In the genomic region with DNA sequence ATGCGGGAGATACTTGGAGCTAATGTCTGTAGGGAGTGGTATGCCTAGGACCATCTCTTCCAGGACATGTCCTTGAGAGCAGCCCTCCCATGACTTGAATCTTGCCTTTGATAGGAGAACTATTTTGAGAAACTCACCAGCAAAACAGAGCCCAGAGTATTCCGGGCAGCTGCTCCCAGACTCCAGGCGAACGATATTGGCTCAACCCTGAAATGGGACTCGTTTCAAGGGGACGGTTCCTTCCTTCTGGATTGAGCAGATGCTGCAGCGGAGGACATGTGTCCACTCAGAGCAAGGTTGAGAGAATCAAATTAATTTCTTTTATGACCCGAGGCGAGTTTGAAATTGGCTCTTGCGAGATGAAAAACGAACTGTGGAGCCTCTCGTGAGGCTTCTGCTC, we compare ENCODE assay signal across 22 mouse cellular contexts.
DNase-seq lines count a peak whose midpoint lies in the region; ATAC-seq and TF ChIP-seq lines count a peak whose summit lies in the region.
"Had no signal": no experiment of that assay in that cellular context is flagged by ENCODE, and none has a peak within 500 bp of the region (broad histone marks: within the 10 kb centered on the region; RNA-seq: fewer than 3 reads in every experiment).

No protein-coding gene starts in this region.

- DNase-seq in gastrocnemius, adult 18-20 months (ENCODE audit: low spot score): peak; percentile 10
- DNase-seq in gastrocnemius, postnatal 36 days: no peak
- DNase-seq in hindbrain, postnatal 0 days (ENCODE audit: low spot score): peak; percentile 38
- peak; percentile 18 for DNase-seq in brain, embryonic 14.5 days (ENCODE audit: low read depth)
- no peak for DNase-seq in spleen, adult 12 weeks (ENCODE audit: low spot score)
- DNase-seq: adrenal gland, postnatal 25 days; B cell, adult 2 months; cerebellum, adult 8-10 months; kidney, adult 2 months; kidney, postnatal 14 days; lung, adult 2 months; right cerebral cortex, postnatal 14 days had no signal

- intact Hi-C loops in gastrocnemius, postnatal 36 days (cut with DNase I): loop anchor here (2.0 to 10.0 kb wide), 2 partner anchors 79 to 155 kb away; no protein-coding TSS in a partner anchor

- no peak for TF ChIP-seq POLR2A in brain, embryonic 14.5 days (IDR thresholded peaks at IDR 0.05; ENCODE audit: borderline replicate concordance, extremely low read depth, insufficient read depth, insufficient read length, poor library complexity, severe bottlenecking)
- TF ChIP-seq POLR2A in myocyte (IDR thresholded peaks at IDR 0.05; ENCODE audit: insufficient read length, low read depth): no peak

- ATAC-seq in hindbrain, postnatal 0 days: no peak; the same call in 1 of the 2 replicates
- no peak for ATAC-seq in hindbrain, embryonic 16.5 days
- ATAC-seq: forebrain, embryonic 15.5 days; inflammation-experienced regulatory T-cells, adult 6 months; liver, embryonic 12.5 days; midbrain, embryonic 16.5 days had no signal

- WGBS in hindbrain, postnatal 0 days: 59% methylated on average over 12 of the region's 12 CpGs
- WGBS in hindbrain, embryonic 16.5 days: 68% methylated on average over 12 of the region's 12 CpGs

- TF ChIP-seq CTCF in hindbrain, postnatal 0 days (IDR thresholded peaks at IDR 0.05; ENCODE audit: low read depth): no peak
- no peak for TF ChIP-seq CTCF in brain, embryonic 14.5 days (IDR thresholded peaks at IDR 0.05; ENCODE audit: borderline replicate concordance, extremely low read depth, insufficient read depth, insufficient read length)

- no peak overlapping the region for H3K9ac ChIP-seq in hindbrain, postnatal 0 days (replicated peaks; ENCODE audit: low read length)
- H3K9ac ChIP-seq in hindbrain, embryonic 16.5 days (ENCODE audit: low read depth, low read length): no peak overlapping the region
- H3K9ac ChIP-seq: forebrain, embryonic 15.5 days; limb, embryonic 12.5 days; liver, embryonic 12.5 days; neural tube, embryonic 12.5 days; stomach, embryonic 15.5 days had no signal

- H3K4me1 ChIP-seq in hindbrain, postnatal 0 days (ENCODE audit: insufficient read depth, low read length): no peaks in the 10 kb centered on the region
- peaks cover 2% of the 10 kb centered on the region; the same call in 1 of the 2 replicates for H3K4me1 ChIP-seq in hindbrain, embryonic 16.5 days (ENCODE audit: control insufficient read depth, insufficient read depth, low read depth, low read length)

- no peak overlapping the region for H3K4me3 ChIP-seq in hindbrain, postnatal 0 days (ENCODE audit: low read length)
- H3K4me3 ChIP-seq in hindbrain, embryonic 16.5 days (ENCODE audit: low read length): no peak overlapping the region
- no peak overlapping the region for H3K4me3 ChIP-seq in myocyte
- H3K4me3 ChIP-seq: forebrain, embryonic 15.5 days; left cerebral cortex, adult 2 months; limb, embryonic 12.5 days; liver, embryonic 12.5 days; neural tube, embryonic 12.5 days; stomach, embryonic 15.5 days had no signal

- no peak overlapping the region for H3K27ac ChIP-seq in hindbrain, postnatal 0 days
- no peak overlapping the region for H3K27ac ChIP-seq in hindbrain, embryonic 16.5 days (ENCODE audit: low read depth, low read length)
- H3K27ac ChIP-seq: forebrain, embryonic 15.5 days; left cerebral cortex, adult 2 months; limb, embryonic 12.5 days; liver, embryonic 12.5 days; neural tube, embryonic 12.5 days; stomach, embryonic 15.5 days had no signal

- no peaks in the 10 kb centered on the region for H3K27me3 ChIP-seq in hindbrain, postnatal 0 days (ENCODE audit: insufficient read depth, low read length)
- H3K27me3 ChIP-seq in hindbrain, embryonic 16.5 days (replicated peaks; ENCODE audit: control insufficient read depth, insufficient read depth, low read length): no peaks in the 10 kb centered on the region; the same call in 1 of the 2 replicates
- no peaks in the 10 kb centered on the region for H3K27me3 ChIP-seq in myocyte (ENCODE audit: control insufficient read depth, insufficient read depth, insufficient read length)
- H3K27me3 ChIP-seq: forebrain, embryonic 15.5 days; liver, embryonic 12.5 days; neural tube, embryonic 12.5 days; stomach, embryonic 15.5 days had no signal

- H3K9me3 ChIP-seq in hindbrain, postnatal 0 days (ENCODE audit: low read length): no peaks in the 10 kb centered on the region
- H3K9me3 ChIP-seq in hindbrain, embryonic 16.5 days (ENCODE audit: control insufficient read depth, low read length): no peaks in the 10 kb centered on the region
- H3K9me3 ChIP-seq: forebrain, embryonic 15.5 days; limb, embryonic 12.5 days; liver, embryonic 12.5 days; neural tube, embryonic 12.5 days; stomach, embryonic 15.5 days had no signal

- H3K36me3 ChIP-seq in hindbrain, postnatal 0 days (ENCODE audit: insufficient read depth, low read length): no peaks in the 10 kb centered on the region
- H3K36me3 ChIP-seq in hindbrain, embryonic 16.5 days (ENCODE audit: control insufficient read depth, insufficient read depth, low read length): no peaks in the 10 kb centered on the region
- H3K36me3 ChIP-seq in myocyte (ENCODE audit: control insufficient read depth, insufficient read depth): no peaks in the 10 kb centered on the region
- H3K36me3 ChIP-seq: forebrain, embryonic 15.5 days; limb, embryonic 12.5 days; liver, embryonic 12.5 days; neural tube, embryonic 12.5 days; stomach, embryonic 15.5 days had no signal

- no peak overlapping the region for H3K4me2 ChIP-seq in hindbrain, postnatal 0 days (ENCODE audit: low read depth, low read length)
- H3K4me2 ChIP-seq in hindbrain, embryonic 16.5 days (ENCODE audit: low read length): no peak overlapping the region
- H3K4me2 ChIP-seq in myocyte (ENCODE audit: low read depth): peak overlapping the region; percentile 55
- H3K4me2 ChIP-seq: forebrain, embryonic 15.5 days; limb, embryonic 12.5 days; liver, embryonic 12.5 days; neural tube, embryonic 12.5 days; stomach, embryonic 15.5 days had no signal

- H3K79me2 ChIP-seq in myocyte (ENCODE audit: control insufficient read depth, insufficient read depth): no peaks in the 10 kb centered on the region

- H3ac ChIP-seq in myocyte (ENCODE audit: control insufficient read depth, insufficient read length): no peak overlapping the region

TF ChIP-seq in myocyte, 11 proteins besides CTCF, POLR2A, EP300 and RAD21:
- TF ChIP-seq POLR2AphosphoS2 (IDR thresholded peaks at IDR 0.05; ENCODE audit: insufficient read length, low read depth) (no peak), MYOG (IDR thresholded peaks at IDR 0.05; ENCODE audit: control insufficient read depth in 1 of 3, insufficient read depth in 1 of 3, insufficient read length in 2 of 3, low read depth in 2 of 3) (peak in 1 of 3 experiments; percentile 19), TCF12 (IDR thresholded peaks at IDR 0.05; ENCODE audit: insufficient read depth, poor library complexity, severe bottlenecking) (no peak), MYOD1 (IDR thresholded peaks at IDR 0.05; ENCODE audit: control insufficient read depth in 1 of 3, insufficient read length in 2 of 3, low read depth in 2 of 3) (peak in 1 of 3 experiments; percentile 5), TCF3 (IDR thresholded peaks at IDR 0.05; ENCODE audit: insufficient read length, low read depth) (no peak), CEBPB (IDR thresholded peaks at IDR 0.05; ENCODE audit: insufficient read depth, poor library complexity, severe bottlenecking) (no peak)

Comparison
In these comparisons a context has a peak if more than half of its experiments do, and no peak if none do; other contexts are left out.
1. DNase-seq: peak in gastrocnemius, adult 18-20 months (single experiment), hindbrain, postnatal 0 days (single experiment) and brain, embryonic 14.5 days (single experiment); none in gastrocnemius, postnatal 36 days (0 of 2) and spleen, adult 12 weeks (single experiment).